Mouse (Mus musculus) small intestine, adult 2 months (tissue): Measurements from ENCODE around the gene Pitpnc1. TPM values are rescaled to one million over a fixed set of nuclear protein-coding genes. Genes with fewer than 3 reads are reported as not detected.

Experiments
- H3K27ac ChIP-seq: fragments of 200-500 bp; 2 replicates; pipeline ENCODE4 v1.5.1; 2012; ENCODE audit warnings: low read depth, low read length, control low read depth, inconsistent platforms; ENCODE audit not compliant: insufficient read depth
- H3K27me3 ChIP-seq: fragments of 200-500 bp; 2 replicates; pipeline ENCODE4 v1.6.1; 2012; ENCODE audit warnings: mild to moderate bottlenecking, moderate library complexity, low read length, inconsistent platforms; ENCODE audit not compliant: control insufficient read depth, insufficient read depth
- H3K36me3 ChIP-seq: fragments of 200-500 bp; 2 replicates; pipeline ENCODE4 v1.6.1; 2012; ENCODE audit warnings: mild to moderate bottlenecking, low read length, control low read depth, inconsistent platforms; ENCODE audit not compliant: control insufficient read depth, insufficient read depth
- H3K4me1 ChIP-seq: fragments of 200-500 bp; 2 replicates; pipeline ENCODE4 v1.6.1; 2012; ENCODE audit warnings: low read length, inconsistent platforms, mixed read lengths; ENCODE audit not compliant: control insufficient read depth, insufficient read depth, insufficient read length
- H3K4me3 ChIP-seq: fragments of 200-500 bp; 2 replicates; pipeline ENCODE4 v1.5.1; 2012; ENCODE audit warnings: low read depth, mild to moderate bottlenecking, control low read depth, inconsistent platforms, low read length, moderate library complexity
- CTCF ChIP-seq: fragments of 200-500 bp; IDR thresholded peaks from 2 replicates; pipeline ENCODE4 v1.5.1; 2012; ENCODE audit warnings: low read depth, mild to moderate bottlenecking, control low read depth, inconsistent platforms, low read length, moderate library complexity, mixed read lengths; ENCODE audit not compliant: insufficient replicate concordance, insufficient read length; ENCODE audit errors: extremely low read depth
- POLR2A ChIP-seq: fragments of 200-500 bp; IDR thresholded peaks from 2 replicates; pipeline ENCODE4 v1.6.1; 2012; ENCODE audit warnings: low read depth, mild to moderate bottlenecking, control low read depth, inconsistent platforms, low read length, moderate library complexity
- WGBS: fragments of 180-500 bp; shearing (Covaris S2); methylation state at CpG from one replicate; pipeline ENCODE4 v1.1.7; 2018; 5-methylcytosine and 5-hydroxymethylcytosine counted together
- polyA plus RNA-seq: library from polyadenylated mRNA; depleted of rRNA; stranded (reverse); fragments of >200 nt; gene quantifications from 2 replicates; pipeline ENCODE4 v1.2.3, GENCODE M21; 2012

Pitpnc1 gene
- polyA plus RNA-seq, 1 experiment: 1.5 TPM

GRCm38 (mm10) chr11:107449169-107449910, 21.2 kb downstream of the Pitpnc1 start:
- H3K36me3 ChIP-seq: no peaks in the 10 kb centered on the region
- 66% methylated on average over 17 of the region's 17 CpGs for WGBS
- H3K4me1 ChIP-seq: peaks cover 4% of the 10 kb centered on the region; the same call in 1 of the 2 replicates
- H3K4me3 ChIP-seq: no peak overlapping the region
- H3K27me3 ChIP-seq: no peaks in the 10 kb centered on the region
- peak overlapping the region; percentile 41; the same call in 1 of the 2 replicates for H3K27ac ChIP-seq
- no peak for TF ChIP-seq POLR2A
- TF ChIP-seq CTCF: no peak

- Histone ChIP-seq H3K4me3 (no peak overlapping the region), H3K36me3 (no peaks in the 10 kb centered on the region), H3K27me3 (no peaks in the 10 kb centered on the region), H3K27ac (no peak overlapping the region), H3K4me1 (peaks cover 4% of the 10 kb centered on the region; the same call in 1 of the 2 replicates)
- 81% methylated on average over 9 of the region's 9 CpGs for WGBS
- TF ChIP-seq POLR2A (no peak), CTCF (no peak)
Measured at GRCm38 (mm10) chr11:107447915-107448314, 22.6 kb downstream of the Pitpnc1 start.

- TF ChIP-seq POLR2A (no peak), CTCF (no peak)
- Histone ChIP-seq H3K4me3 (no peak overlapping the region), H3K36me3 (no peaks in the 10 kb centered on the region), H3K27ac (no peak overlapping the region), H3K27me3 (no peaks in the 10 kb centered on the region), H3K4me1 (peaks cover 4% of the 10 kb centered on the region; the same call in 1 of the 2 replicates)
- WGBS: 31% methylated on average over 5 of the region's 5 CpGs
Measured at GRCm38 (mm10) chr11:107447349-107447748, 23.1 kb downstream of the Pitpnc1 start.

GRCm38 (mm10) chr11:107446650-107447049, 23.8 kb downstream of the Pitpnc1 start:
- peaks cover 4% of the 10 kb centered on the region; the same call in 1 of the 2 replicates for H3K4me1 ChIP-seq
- no peaks in the 10 kb centered on the region for H3K36me3 ChIP-seq
- H3K27ac ChIP-seq: no peak overlapping the region
- no peaks in the 10 kb centered on the region for H3K27me3 ChIP-seq
- 76% methylated on average over 6 of the region's 6 CpGs for WGBS
- no peak overlapping the region for H3K4me3 ChIP-seq
- no peak for TF ChIP-seq POLR2A
- TF ChIP-seq CTCF: no peak

GRCm38 (mm10) chr11:107445683-107446082, 24.8 kb downstream of the Pitpnc1 start:
- TF ChIP-seq POLR2A (no peak), CTCF (no peak)
- Histone ChIP-seq H3K27me3 (no peaks in the 10 kb centered on the region), H3K36me3 (no peaks in the 10 kb centered on the region), H3K4me3 (no peak overlapping the region), H3K4me1 (peaks cover 7% of the 10 kb centered on the region; the same call in 1 of the 2 replicates), H3K27ac (no peak overlapping the region)
- 82% methylated on average over 3 of the region's 3 CpGs for WGBS

GRCm38 (mm10) chr11:107443121-107444095, 27.1 kb downstream of the Pitpnc1 start:
- no peaks in the 10 kb centered on the region for H3K36me3 ChIP-seq
- 80% methylated on average over 12 of the region's 12 CpGs for WGBS
- H3K4me3 ChIP-seq: no peak overlapping the region
- TF ChIP-seq CTCF: no peak
- TF ChIP-seq POLR2A: no peak
- no peaks in the 10 kb centered on the region for H3K27me3 ChIP-seq
- H3K27ac ChIP-seq: peak overlapping the region; percentile 49; the same call in 1 of the 2 replicates
- peaks cover 7% of the 10 kb centered on the region; the same call in 1 of the 2 replicates for H3K4me1 ChIP-seq
